Mouse (Mus musculus) T-helper 17 cell (primary cell): ENCODE results near the gene Ovca2.

Experiments used
- in situ Hi-C, 2 experiments: fragments of 300-600 bp; cut with MboI, MseI; formaldehyde crosslinking; loops; 1 replicate in 1 of 2; 2 replicates in 1 of 2; pipeline ENCODE4 v1.15.1; 2025; ENCODE audit warnings: high pct_unique_total_duplicates in 2 of 2

The Ovca2 gene

DNA sequence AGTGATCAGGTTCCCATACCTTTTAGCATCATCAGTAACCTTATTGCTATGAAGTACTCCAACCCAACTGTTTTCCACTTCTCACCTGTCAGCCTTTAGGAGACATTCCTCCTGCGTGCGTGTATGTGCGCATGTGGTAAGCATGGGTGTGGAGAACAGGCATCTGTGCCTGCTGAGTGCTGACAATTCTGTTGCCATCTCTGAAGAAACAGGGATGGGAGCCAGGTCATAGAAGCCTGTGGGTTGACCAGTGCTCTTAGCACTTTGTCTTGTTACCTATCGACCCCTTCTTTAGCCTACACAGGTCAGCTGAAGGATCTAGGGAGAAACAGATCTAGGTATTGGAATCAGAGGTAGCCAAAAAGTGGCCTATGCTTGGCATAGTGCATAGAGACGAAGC is 45.2 kb downstream of the Ovca2 start:
- in situ Hi-C loops: no loop called here

DNA sequence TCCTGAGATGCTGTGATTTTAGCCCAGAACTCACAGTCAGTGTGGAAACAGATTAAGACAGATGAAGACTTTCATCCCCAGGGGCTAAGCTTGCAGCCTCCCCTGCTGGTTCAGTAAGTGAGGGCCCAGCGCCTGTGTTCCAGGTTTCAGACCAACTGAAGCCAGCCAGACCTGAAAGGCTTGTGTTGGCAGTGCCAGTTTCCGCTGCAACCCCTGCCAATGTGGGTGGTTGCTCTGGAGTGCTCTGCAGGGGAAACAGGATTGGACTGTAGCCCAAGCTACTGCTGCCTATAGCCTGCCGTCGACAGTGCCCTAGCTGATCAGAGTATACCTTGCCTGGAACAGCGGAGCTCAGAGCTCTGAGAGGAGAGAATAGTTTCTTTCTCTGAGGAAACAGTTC is 46.4 kb downstream of the Ovca2 start:
- in situ Hi-C loops: no loop called here

DNA sequence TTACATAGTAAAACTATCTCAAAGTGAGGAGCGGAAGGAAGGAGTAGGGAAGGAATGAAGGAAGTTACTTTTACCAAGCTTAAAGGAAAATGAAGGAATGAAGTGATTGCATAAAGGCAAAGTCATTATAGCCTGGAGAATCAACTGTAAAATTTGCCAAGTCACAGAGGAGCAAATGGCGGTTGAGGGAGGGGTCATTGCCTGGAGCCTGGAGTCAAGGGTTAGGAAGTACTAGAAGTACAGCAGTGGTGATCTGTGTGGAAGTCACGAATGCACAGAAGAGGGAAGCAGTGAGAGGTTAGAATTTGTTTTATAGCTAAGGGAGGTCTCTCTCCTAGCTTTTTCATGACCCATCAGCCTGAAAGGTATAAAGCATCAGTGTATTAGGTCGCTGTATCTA is 47.3 kb downstream of the Ovca2 start:
- in situ Hi-C loops: no loop called here

DNA sequence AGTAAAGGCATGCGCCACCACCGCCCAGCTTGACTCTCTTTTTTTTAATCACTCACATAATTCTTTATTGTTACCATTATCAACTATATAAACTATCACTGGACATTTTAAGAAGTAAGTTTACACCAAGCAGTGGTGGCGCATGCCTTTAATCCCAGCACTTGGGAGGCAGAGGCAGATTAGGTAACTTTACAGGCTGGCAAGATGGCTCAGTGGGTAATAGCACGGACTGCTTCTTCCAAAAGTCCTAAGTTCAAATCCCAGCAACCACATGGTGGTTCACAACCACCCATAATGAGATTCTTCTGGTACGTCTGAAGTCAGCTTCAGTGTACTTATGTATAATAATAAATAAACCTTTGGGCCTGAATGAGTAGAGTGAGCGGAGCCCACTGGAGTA is 49.2 kb downstream of the Ovca2 start:
- in situ Hi-C loops: no loop called here

DNA sequence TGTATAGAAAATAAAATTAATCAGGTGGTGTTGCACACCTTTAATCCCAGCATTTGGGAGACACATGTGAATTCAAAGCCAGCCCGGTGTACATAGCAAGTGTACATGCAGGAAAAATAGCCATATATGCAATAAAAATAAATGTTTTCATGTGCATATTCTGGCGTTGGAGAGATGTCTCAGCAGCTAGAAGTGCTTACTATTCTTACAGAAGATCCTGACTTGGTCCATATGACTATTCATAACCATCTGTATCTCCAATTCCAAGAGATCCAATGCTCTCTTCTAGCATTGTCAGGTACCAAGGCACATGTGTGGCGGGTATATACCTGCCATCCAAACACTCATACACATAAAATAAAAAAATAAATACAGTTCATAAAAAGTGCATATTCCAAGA is 52.3 kb downstream of the Ovca2 start:
- in situ Hi-C loops: no loop called here
